Mouse (Mus musculus) E14TG2a.4 (cell line): ENCODE measurements around the gene Nme8.

ENCODE experiments used
- CTCF ChIP-seq: conservative IDR thresholded peaks from 2 replicates; pipeline ENCODE4 v1.5.1; 2014; ENCODE audit warnings: low read length
- NANOG ChIP-seq: IDR thresholded peaks from 2 replicates; pipeline ENCODE4 v1.6.1; 2014; ENCODE audit warnings: borderline replicate concordance, low read length, mixed read lengths
- POU5F1 ChIP-seq: IDR thresholded peaks from 2 replicates; pipeline ENCODE4 v1.6.1; 2014; ENCODE audit warnings: low read length, borderline replicate concordance

DNA sequence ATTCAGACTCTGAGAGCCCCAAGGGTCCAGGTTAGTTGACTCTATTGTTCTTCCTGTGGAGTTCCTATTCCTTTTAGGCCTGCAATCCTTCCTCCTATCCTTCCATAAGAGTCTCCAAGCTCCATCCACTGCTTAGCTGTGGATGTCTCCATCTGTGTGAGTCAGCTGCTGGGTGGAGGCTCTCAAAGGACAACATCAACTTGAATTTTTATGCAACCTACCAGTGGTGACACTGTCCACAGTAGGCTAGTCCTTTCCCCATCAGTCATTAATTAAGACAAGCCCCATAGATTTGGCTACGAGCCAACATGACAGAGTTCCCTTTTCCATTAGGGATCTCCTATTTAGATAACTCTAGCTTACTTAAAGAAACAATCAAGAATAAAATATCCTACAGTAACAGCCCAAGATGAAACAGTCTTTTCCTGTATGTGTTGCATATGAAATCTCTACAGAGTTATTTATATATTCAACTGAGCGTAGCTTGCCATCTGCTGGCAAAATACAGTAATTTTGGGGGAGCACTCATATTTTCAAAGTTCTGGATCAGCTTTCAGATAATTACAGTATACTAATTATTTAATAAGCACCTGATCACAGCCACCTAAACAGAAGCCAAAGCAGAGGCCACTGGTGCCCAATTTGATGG is 57.3 kb downstream of the Nme8 start:
- 0 out of 2 replicates have a peak, but pooled peaks have one; percentile 6 for TF ChIP-seq CTCF
- TF ChIP-seq NANOG, result no peak
- no peak for TF ChIP-seq POU5F1
